Mouse (Mus musculus): ENCODE results near the gene Nrxn1.

The Nrxn1 gene

DNA sequence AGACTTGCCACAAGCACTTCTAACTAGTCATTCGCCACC, at the start of gene Nrxn1:
Gene Nrxn1 (minus strand): TSS at position 30 of the 39 bp plus-strand sequence.
- no peak for DNase-seq (ENCODE audit: extremely low spot score, low read depth, low spot score)

DNA sequence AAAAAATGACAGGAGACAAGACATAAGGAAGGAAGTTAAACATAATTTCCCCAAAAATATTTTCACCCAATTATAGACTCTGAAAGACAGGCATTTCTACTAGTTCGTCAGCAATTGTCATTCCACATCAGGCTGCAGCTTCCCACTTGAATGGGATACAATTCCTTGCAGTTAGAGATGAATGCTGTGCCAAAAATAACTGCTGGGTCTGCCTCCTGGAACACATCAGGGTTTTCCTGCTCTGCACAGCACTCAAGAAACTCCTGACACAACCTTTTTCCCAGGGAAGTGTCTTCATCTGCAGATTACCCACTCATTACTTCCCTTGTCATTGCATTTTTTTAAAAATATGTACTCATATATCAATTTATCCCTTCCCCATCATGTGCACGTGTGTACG, 44.0 kb upstream of the Nrxn1 start:
- no peak for DNase-seq (ENCODE audit: extremely low spot score, low read depth, low spot score)

DNA sequence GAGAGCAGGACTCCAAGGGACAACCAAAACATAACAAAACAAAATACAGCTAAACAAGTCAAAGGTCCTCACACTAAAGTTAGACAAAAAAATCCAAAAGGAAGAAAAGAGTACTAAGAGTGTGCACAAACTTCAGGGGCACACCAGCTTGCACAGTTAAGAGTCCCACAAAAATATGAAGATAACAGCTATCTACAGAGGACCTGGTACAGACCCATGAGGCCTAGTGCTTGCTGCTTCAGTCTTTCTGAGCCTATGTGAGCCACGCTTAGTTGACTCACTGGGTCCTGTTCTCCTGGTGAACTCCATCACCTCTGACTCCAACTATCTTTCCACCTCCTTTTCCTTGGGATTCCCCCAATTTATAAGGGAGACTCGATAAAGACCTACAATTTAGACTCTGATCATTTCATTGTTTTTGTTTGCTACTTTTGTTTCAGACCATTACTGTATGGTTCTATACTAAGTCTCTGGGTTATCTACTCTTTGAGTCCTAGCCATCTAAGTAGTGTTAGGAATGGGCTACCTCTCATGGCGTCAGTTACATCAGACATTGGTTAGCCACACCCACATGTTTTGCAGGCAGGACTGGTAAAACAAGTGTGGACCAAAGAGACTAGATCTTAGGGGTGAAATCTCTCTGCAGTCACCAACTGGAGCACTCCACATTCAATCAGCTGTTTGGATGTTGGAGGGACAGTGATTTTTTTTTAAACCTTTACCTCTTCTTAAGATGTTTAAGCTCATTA, 20.2 kb upstream of the Nrxn1 start:
- DNase-seq (ENCODE audit: extremely low spot score, low read depth, low spot score), result no peak

DNA sequence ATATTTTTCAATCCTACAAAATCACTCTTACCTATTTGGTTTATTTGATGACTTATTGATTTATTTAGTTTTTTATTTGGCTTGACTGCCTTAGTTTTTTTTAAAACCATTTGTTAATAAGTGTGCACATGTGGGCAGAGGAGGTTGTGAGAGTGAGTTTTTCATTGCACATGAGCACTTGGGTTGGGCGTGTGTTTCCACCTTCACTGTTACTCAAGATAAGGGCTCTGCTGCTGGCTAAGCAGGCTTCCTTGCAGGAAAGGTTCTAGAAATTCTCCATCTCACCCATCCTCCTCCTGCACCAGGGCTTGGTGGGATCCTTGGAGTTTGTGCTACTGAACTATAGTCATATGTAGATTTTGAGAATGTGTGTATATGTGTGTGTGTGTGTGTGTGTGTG, 19.2 kb upstream of the Nrxn1 start:
- no peak for DNase-seq (ENCODE audit: extremely low spot score, low read depth, low spot score)

DNA sequence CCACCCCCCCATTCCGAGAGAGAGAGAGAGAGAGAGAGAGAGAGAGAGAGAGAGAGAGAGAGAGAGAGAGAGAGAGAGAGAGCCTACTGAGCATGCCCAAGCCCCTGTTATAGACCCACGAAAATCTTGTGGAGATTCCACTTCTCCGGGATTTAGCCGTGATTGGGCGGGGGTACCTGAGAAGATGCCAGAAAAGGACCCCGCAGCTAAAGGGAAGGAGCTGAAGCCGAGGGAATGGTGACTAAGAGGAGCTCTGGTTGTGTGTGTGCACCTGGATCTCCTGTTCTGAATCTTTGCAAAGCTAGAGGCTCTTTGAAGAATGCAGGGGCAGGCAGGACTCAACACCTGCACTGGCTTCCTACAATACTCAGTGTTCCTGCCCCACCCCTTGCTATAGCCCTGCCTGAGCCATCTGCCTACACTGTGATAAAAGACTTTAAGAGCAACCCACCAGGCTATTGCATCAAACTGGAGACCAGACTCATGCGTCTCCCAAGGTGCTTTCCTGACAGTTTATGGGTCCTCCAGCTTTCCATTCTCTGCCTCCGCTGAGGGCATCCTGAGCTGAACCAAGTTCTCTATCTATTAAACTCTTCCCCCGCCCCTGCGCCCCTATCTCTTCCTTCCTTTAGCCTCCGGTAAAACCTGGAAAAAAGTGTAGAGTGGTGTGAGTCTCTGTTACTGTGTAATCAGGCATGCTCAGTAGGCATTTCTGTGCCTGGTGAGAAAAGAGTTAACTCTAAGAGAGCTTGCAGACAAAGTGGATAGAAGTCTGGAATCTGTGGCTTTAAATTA, 407 bp upstream of the Nrxn1 start:
- DNase-seq (ENCODE audit: extremely low spot score, low read depth, low spot score), result no peak

DNA sequence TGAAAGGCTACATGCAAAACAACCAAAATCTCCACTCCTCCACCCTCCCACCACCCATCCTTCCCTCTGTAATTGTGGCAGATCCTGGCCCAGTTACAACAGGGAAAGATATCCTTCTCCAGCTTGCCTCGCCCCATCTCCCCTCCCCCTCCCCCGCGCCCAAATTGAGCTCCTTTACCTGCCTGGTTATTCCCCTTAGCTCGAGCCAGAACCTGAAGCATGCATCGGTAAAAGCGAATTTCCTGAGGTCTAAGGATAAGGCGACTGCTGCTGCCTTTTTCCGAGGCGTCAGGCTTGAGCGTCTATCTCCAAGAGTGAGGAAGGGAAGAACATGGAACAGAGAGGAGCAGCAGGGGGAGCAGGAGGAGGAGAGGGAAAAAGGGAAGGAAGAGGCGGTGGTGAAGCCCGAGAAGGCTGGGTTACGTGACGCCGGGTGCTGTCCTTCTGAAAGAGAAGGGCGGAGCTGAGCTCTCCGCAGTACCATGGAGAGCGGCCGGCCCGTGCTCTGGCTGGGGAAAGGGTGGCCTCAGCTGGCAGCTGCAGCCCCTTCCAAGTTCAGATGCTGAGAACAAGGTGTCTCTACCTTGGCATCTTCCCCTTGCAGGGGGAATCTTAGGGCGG, 340 bp downstream of the Nrxn1 start:
- no peak for DNase-seq (ENCODE audit: extremely low spot score, low read depth, low spot score)

DNA sequence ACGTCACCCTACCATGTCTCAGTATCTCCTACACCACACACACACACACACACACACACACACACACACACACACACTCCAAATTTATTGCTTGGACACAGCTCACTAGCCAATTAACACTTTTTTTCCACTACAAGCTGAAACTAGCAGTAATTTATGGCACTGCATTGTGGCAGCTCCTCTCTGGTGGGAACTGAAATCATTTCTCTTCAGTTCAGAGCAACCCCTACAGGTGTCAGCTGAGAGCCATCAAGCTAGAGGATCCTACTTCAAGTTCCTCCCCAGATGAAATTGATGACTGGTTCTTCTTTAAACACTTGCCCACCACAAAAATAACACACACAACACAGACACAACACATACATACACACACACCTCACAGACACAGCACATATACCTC, 2.2 kb downstream of the Nrxn1 start:
- no peak for DNase-seq (ENCODE audit: extremely low spot score, low read depth, low spot score)

DNA sequence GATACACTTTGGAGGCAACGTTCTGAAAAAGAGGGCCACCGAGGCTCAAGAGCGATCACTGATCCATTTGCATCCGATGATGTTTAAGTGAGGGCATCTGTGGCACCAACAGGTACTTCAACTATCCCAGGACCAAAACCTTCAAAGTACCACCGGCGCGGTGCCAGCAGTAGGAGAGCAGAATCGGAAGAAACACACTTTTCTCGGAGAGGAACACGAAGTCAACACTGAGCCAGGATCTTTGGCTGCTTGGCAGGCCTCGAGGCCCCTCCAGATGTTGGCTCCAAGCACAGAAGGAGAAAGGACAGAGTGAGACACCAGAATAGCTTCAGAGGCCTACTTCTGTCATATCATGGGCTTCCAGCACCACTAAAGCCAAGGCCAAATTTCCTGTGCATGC, 3.9 kb downstream of the Nrxn1 start:
- DNase-seq (ENCODE audit: extremely low spot score, low read depth, low spot score), result no peak

DNA sequence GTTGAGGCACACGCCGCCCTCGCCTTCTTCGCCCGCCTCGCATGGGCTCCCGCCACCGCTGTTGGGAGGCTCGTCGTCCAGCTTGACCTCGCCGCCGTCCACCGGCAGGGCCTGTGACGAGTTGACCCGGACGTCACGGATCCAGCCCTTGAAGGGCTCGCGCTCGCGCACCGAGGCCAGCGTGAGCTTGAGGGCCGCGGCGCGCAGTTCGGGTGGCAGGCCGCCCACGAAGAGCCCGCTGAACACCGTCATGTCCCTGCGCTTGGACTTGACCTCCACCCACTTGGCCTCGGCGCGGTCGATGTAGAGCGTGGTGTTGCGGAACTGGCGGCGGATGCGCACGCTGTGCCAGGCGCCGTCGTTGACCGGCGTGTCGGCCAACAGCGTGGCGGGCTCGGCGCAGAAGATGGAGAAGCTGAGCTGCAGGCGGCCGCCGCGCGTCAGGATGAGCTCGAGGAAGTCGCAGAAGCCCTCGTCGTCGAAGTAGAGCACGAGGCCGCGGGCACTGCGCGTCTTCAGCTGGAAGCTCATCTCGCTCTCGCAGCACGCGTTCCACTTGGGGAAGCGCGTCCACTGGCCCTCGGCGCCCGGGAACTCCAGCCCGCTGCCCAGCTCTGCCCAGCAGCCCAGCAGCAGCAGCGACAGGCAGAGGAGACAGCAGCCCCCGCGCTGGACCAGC, 4.7 kb downstream of the Nrxn1 start:
- no peak for DNase-seq (ENCODE audit: extremely low spot score, low read depth, low spot score)

DNA sequence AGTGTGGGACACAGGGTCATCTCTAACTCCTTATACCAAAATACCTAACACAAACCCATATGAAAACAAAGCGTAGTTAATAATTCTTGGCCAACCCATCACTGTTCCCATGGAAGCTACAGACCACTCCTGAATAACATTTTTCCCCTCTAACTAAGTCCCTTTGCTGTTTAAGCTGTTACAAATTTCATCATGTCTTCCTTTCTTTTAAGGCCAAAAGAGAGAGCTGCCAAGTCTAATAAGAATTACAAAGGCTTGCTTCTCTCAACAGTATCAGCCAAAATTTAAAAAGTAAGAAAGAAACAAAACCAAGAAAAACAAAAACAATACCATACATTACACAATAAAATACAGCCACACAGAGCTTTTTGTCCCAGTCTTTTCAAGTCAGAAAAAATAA, 6.5 kb downstream of the Nrxn1 start:
- no peak for DNase-seq (ENCODE audit: extremely low spot score, low read depth, low spot score)

DNA sequence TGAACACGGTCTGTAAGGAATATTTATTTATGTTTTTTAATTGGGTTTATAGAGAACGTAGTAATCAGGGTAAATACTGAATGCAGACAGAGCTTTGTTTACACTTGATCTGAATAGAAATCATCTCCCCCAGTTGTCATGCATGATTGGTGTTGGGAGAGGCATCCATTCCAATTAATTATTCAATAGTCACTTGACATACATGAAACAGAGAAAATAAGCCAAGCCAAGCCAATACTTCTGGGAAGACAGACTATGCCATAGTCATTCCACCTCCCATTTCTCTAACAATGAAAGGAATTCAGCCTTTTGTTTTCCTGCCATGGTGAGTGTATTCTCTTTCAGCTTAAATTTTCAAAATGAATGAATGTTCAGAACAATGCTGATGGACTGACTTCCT, 7.5 kb downstream of the Nrxn1 start:
- DNase-seq (ENCODE audit: extremely low spot score, low read depth, low spot score), result no peak

DNA sequence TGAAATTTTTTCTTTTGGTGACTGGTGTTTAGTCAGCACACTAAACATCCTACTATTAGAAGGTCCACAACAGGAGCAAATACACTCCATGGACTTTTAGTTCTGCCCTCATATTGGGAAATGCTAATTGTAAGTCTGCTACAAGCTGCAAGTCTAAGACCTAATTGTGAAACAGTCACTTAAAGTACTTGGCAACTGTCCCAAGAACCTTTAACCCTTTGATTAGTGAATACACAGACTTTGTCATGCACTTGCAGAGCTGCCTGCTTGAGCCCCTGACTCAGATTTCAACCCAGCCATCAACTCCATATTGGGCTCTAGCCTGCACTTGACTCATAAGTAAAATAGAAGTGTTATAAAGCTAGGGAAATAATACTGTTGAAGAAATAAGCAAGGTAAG, 13.8 kb downstream of the Nrxn1 start:
- no peak for DNase-seq (ENCODE audit: extremely low spot score, low read depth, low spot score)

DNA sequence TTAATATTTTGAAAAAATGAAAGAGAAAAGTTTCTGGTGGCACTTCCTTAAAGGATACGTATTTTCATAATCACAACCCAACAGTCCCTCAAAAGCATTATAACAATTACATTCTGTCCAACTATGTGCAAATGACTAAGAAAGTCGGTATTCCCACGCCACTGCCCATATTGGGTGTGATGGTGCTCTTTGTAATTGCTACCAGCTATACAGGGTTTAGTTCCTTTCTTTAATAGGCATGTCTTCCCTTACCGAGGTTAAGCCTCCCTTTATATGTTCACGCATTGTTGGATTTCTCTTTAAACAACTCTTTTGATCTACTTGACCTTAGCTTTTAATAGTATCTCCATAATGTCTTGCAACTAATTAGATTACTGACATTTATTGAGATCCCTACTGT, 18.1 kb downstream of the Nrxn1 start:
- DNase-seq (ENCODE audit: extremely low spot score, low read depth, low spot score), result no peak

DNA sequence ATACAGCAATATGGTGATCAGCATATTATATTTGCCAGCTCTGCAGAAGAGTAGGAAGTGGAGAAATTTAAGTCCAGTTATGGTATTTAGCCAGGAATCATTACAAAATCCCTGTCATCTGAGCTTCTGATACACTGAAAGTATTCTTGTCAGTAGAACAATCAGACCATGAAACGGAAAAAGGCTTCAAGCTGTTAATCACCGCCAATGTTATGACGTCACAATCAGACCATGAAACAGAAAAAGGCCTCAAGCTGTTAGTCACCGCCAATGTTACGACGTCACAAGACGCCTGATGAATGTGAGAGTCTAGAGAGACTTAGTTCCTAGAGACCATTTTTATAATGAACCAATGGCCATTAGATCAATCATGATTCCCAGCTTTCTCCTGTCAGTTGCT, 59.4 kb downstream of the Nrxn1 start:
- DNase-seq (ENCODE audit: extremely low spot score, low read depth, low spot score), result no peak

DNA sequence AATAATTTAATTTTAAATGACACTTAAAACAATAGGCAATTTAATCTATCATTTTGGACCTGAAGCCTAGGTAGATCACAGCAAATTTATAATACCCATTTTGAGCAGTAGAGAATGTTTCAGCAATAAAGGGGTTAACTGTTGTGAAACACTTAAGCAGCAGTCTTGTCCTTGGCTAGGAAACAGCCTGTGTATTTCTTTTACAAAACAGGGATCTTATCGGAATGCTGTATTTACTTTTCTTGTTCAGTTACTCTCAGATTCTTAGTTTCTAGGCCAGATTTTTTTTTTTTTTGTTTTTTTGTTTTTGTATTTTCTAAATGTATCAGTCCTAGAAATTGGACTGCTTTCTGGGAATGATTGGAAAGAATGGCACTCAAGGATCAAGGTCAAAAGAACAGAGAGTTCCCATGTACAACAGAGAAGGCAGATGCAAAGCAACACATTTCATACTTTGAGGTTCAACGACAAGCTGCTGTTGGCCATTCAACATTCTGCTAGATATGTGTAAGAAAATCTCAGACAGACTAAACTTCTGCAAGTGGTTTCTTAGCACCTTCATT, 67.7 kb downstream of the Nrxn1 start:
- DNase-seq (ENCODE audit: extremely low spot score, low read depth, low spot score), result no peak

DNA sequence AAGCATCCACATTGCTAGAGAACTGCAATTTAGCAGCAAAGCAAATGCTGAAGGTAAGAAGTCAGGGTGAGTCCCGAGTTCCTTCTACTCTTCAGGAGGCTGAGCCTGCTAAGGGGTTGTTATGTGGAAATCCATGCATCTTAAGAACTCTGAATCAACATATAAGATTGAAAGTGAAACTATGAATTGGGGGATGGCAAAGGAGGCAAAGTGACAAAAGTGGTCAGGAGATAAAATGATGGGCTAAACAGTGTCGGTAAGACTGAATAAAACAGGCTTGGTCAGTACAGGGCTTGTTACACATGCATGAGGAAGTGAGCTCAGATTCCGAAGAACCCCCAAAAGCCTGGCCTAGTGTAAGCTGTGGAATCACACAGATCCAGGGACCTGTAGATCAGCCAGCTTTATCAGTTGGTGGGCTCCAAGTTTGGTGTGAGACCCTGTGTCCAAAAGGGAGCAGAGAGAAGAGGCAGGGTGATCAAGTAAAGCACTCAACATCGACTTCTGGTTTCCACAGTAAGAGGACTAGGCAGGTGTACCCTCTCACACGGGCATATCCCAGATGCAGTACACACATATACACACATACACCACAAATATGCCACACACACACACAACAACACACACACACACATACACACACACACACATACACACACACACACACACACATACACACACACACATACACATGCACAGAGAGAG, 85.3 kb downstream of the Nrxn1 start:
- DNase-seq (ENCODE audit: extremely low spot score, low read depth, low spot score), result no peak

DNA sequence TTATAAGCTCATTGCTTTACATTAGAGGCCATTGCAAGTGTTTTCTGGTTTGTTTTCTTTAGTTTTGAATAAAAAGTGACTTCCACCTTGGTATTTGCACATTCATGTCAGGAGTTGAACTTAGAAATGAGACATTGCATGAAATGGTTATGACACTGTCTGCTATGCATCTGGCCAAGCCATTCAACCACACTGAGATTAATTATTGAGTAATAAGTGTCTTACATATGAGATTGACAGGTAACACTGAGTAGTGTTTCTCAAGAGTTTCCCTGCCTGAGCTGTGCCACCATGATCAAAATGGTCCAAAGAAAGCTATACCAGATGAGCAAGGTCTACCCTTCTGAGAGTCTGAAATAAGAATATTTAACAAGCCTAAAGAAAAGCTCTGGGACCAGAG, 92.5 kb downstream of the Nrxn1 start:
- no peak for DNase-seq (ENCODE audit: extremely low spot score, low read depth, low spot score)

DNA sequence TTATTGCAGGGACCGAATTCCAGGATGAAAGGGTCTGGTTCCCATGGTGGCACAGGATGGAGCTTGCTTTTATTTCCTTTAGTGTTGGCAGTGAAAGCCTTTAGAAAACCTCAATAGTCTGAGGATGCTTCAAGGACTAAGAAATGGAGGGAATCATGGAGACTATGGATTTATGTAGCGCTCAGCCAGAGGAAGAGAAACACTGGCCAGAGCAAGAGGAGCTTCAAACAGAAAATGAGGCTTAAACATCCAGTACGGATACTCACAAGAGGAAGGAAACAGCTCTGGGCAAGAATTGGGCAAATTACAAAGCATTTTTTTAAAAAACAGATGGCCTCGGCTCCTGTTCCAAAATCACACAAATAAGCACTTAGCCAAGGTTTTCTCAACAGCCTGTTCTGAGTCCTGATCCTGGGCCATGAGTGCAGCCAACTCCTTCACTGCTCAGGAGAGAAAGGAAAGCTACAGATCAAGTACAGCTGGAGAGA, 93.2 kb downstream of the Nrxn1 start:
- no peak for DNase-seq (ENCODE audit: extremely low spot score, low read depth, low spot score)

DNA sequence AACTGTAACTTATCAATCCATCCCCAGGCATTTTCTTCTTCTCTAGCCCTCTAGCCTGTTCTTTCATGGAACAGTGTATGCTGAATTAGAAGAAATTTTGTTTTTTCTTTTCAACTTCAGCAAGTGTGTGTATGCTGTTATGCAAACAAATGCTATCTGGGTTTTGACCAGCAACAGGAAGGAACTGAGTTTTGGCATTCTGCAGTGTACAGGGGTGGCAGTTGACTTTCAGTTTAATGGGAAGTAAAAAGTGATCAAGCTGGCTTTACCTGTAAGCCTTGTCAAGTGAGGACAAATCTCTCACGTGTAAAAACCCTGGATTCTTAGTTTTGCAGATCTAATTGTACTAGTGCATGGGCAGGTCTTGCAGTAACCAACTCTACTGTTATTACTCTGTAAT, 95.2 kb downstream of the Nrxn1 start:
- DNase-seq (ENCODE audit: extremely low spot score, low read depth, low spot score), result no peak

DNA sequence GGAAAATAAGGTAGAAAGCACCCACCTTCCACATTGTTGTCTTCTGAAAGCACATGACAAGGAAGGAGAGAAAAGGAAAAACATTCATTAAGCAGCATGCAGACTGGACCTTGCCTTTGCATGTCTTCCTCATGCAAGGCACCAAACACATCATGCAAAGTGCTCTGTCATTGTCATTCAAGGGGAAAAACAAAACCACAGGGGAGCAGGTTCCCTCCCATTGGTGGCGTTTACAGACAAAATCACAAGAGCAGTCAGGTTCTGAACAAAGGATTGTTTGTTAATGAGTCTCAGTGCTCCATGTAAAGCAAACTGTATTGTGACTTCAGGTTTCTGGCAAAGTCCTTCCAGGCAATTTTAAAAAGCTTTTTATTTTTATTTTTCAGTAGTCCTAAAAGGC, 97.4 kb downstream of the Nrxn1 start:
- no peak for DNase-seq (ENCODE audit: extremely low spot score, low read depth, low spot score)

DNA sequence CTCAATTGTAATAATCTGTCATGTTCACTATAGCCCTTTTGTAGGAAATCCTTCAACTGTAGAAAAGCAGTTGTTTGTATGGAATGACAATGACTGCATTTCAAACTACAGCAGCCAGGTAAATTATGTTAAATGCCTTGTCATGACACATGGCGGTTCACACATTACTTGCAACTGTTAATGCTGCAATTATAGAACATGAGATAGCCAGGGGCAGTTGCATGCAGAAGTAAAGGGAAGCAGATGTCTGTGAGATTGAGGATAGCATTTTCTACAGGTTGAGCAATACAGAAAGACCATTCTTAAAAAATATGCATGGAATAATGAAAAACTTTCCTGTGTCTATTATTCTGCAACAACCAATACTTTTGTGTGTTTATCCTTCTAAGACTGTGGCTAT, 98.6 kb downstream of the Nrxn1 start:
- DNase-seq (ENCODE audit: extremely low spot score, low read depth, low spot score), result no peak
